Mouse (Mus musculus): ENCODE measurements around the gene Ano7.
A peak's percentile ranks its signal among the peaks of the same experiment; 100 is the strongest.
"Not testable (repeated sequence)": the region's sequence is repeated elsewhere in the genome, so short reads cannot be mapped to it uniquely, and the experiment has no call there.

The Ano7 gene

DNA sequence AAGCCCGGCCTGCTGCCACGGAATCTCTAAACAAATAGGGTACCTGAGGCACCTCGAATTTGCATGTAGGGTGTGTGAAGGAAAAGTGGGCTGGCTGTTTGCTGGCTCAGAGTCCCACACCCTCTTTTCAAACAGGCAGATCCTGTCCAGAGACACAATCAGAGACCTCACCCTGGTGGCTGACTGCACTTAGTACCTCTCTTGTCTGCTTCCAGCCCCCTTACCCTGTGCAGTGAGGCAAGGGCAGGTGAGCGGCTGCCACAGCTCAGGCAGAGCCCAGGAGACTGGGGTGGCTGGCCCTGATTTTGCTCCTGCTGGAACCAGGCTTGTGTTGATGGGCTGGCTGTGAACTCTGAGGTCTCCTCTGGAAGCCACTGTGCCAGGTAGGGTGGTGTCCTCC lies at the start of gene Ano7:
Ano7 (plus strand) TSS at position 266 of the 400 bp plus-strand sequence.
- DNase-seq: no peak

DNA sequence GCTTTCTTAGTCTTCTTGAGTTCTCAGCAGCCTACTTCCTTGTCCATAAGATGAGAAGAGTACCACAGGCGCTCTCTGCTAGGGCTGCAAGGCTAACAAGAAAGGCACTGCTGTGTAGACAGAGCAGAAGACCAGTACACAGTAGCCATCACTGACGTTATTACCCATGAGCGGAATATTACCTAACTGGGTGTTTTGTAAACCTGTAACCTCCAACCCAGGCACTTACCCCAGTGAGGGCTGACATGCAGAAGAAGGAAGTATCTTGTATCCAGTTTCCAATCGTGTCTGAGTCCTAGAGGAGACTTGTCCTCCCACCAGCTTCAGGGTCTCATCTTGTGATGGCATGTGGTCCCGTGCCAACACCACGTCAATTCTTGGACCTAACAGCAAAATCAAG lies 49.8 kb upstream of the Ano7 start:
- no peak for DNase-seq

DNA sequence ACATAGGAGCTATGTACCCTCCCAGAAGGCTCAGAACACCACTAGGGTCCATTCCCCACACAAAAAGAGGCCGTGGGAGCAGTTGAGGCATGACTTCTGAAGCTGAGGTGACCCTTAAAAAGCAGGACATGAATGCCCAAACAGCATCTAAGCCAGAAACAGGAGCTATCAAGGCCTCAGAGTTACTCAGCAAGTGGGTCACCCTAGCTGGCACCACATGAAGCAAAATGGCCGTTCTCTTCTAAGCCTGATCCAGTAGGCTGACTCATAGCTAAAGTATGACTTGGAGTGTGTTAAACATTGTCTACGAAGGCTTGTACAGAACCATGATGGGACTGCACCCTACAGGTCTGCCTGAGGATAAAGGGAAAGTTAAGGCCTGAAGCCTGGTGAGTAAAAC lies 47.3 kb upstream of the Ano7 start:
- DNase-seq: no peak

DNA sequence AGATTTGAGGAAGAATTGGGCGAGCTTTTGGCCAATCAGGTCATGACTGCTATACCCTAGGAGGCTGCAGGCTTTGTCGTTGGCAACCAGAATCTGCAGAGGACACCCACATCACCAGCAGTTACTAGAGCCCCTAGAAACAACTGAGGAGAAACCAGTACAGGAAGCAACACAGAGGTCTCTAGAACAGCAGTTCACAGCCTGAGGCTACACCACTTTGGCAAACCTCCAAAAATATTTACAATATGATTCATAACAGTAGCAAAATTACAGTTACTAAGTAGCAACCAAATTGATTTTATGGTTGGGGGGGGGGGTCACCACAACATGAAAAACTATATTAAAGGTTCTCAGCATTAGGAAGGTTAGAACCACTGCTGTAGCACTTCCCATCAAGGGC lies 39.1 kb upstream of the Ano7 start:
- DNase-seq: no peak

DNA sequence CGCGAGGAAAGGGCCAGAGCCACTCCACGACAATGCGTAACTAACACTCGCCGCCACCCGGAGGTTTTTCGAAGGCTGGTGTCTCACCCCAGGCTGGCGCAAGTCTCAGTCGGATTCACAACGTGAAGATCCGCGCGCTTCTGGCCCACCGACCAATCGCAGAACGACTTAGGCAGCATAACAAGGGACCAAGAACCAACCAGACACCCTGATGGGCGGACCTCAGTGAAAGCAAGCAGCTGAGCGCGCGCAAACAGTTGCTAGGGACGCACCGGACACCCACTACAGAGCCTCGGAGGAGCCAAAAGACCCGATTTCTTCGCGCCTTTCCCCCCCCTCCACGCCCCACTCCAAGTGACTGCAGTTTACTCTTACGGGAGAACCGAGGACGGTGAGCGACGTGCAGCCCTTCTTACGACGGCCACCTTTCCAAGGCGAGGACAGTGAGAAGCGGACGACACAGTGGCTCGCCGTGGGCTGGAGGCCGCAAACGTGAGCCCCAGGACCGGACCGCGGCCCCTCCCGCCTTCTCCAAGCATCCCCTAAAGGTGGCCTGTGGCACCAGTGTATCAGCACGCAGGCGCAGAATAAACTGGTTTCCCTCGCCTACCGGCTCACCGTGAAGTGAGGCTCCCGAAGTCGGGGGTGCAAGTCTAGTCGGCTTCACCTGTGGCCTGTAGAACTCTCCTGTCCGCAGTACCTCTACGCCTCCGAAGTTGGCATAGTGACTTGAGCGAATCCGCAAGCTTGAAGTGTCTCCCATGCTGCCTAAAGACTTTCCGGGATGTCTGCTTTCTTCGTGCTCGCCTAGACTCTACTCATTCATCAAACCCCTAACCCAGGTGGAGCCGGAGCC lies 30.9 kb upstream of the Ano7 start, which contains the start of the genes Ppp1r7 and Pask:
Ppp1r7 (plus strand) TSS at position 207 of the 856 bp plus-strand sequence.
Pask (minus strand) TSS at position 835 of the 856 bp plus-strand sequence.
- DNase-seq: peak; percentile 90

DNA sequence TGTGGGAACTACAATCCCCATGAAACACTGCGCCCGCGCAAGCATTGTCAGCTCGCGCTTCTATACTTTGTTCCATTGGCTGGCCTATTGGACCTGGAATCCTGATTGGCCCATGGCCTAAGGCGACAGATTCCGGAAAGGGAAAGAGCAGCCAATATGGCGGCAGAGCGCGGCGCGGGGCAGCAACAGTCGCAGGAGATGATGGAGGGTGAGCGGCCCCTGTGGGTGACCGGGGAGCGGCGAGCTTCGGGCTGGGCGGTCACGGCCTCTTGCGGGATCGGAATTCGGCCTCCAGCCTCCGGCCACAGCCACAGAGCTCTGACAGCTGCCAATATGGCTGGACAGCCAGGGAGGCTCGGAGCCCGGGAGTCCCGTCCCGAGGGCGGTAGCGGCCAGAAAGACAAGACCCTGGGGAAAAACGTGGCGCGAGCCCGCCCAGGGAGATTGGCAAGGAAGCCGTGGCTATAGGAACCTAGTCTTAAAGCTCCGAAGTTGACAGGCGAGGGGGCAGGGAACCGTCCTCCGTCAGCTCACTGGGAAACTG lies 30.2 kb upstream of the Ano7 start:
- peak; percentile 91 for DNase-seq

DNA sequence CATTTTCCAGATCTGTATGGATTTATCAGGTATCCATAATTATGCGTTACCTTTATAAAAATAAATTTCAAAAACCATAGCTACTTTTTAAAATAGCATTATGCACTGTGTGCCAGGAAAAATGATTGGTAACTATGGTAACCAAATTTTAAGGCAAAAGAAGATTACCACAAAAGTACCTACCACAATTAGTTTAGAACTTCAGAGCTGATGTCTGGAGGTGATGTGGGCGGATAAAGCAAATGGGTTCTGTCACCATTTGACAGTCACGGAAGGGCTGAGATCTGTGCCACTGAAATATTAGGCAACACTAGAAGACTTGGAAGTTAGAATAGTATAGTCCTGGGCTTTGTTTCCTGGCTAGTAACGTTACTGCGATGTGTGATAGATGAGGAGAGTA lies 26.6 kb upstream of the Ano7 start:
- DNase-seq: no peak

DNA sequence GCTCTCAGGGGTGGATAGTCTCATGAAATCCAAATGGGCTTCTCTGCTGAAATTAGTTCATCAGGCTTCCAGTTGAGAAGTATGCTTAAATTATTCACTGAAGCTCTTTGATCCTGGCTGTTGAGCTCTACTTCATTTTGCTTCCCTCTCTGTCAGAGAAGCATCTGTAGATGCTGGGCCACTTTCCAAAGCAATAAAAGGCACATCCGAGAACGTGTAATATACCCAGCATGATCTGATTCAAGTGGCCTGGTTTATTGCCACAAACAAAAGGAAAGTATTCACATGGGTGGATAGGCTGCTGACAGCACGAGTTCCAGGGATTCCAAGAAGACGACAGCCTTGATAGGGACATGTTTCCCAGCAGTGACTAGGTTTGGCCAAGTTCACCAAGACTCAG lies 24.0 kb upstream of the Ano7 start:
- no peak for DNase-seq

DNA sequence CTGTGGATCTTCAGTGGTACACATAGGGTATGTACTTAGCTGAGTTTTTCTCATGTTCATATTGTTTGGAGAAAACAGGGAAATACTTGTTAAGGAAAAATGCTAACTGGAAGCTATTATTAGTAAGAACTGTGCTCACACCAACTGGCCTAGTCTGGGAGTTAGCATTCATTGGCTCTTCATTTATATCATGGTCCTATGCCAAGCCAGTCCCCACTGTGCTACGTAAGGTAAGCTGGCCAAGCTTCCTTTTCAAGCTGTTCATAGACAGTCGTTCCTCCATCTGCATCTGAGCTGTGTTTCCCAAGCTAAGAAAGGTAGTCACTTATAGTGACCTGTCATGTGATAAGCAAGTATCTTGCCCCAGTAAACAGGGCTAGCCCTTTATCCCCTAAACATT lies 21.0 kb upstream of the Ano7 start:
- peak; percentile 42 for DNase-seq

DNA sequence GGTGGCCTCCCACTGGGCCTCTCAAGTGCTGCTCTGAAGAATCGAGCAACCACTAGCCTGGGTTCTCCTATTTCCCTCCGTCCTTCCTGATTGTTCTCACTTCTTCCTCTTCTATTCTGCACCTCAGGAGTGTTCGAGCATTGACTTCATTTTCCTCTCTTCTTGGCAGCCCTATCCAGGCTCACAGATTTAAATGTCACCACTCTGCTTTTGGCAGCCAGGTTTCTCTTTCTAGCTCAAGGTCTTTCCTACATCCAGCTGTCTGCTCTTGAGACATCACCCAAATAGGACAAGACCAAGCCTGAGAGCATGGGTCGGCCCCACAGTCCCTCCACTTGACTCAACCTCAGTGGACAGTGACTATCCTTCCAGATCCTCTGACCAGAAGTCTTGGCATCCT lies 11.1 kb upstream of the Ano7 start:
- no peak for DNase-seq

DNA sequence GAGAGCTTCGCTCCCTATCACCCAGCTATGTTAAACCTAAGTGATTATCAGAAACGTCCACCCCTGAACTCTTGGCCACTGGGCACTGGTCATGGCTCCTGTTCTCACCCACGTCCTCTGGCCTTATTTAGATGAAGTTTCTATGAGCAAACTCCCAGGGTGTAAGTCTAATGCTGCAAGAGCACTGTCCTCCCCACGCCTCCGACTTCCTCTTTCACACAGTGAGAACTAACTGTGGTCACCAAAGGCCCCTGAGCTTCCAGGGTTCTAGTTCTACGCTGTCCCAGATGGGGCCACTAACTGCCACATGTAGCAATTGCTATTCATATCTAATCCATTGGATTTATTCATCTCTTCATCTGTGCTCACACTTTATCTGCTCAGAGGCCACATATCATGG lies 8.1 kb upstream of the Ano7 start:
- DNase-seq: no peak

DNA sequence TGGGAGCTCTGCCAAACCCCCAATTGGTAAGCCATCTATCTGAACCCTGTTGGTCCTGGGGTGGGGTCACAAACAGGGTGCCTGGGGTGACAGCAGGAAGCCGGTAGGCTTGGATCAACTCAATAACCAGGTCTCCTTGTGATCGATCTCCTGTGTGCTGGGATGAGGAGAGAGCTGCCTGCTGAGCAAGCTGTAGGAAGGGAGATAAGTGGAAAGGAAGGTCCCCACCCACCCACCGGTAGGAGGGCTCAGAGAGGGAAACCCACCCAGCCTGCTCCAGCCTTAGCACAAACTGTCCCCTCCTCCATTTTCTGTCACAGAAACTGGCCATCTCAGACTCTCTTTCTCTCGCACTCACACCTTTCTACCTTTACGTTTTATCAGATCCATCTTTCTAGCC lies 3.6 kb downstream of the Ano7 start:
- no peak for DNase-seq

DNA sequence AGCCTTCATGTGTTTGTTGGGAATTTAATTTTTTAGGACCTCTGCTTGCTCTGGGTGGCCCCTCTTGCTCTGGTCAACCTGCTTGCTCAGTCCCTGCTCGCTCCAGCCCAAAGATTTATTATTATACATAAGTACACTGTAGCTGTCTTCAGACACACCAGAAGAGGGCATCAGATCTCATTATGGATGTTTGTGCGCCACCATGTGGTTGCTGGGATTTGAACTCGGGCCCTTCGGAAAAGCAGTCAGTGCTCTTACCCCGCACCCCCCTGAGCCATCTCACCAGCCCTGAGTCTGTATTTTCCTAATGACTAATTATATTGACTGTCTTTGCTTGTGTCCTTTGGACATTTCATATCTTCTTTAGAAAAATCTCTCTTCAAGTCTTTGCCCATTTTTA lies 5.4 kb downstream of the Ano7 start:
- no peak for DNase-seq

DNA sequence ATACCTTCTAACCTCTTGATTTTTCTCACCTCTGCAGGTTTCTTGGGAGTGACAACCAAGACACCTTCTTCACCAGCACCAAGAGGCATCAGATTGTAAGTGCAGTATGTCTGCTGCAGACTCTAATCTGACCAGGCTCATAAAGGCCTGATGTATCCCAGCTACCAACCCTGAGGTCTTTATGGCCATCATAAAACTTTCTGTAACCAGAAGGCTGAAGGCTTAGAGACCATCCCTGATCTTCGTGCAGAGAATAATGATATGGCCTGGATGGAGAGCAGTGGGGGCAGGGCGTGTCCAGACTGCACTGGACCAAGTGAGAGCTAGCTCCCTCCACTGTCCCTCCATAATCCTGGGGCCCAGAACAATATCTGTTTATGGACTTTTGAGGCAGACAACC lies 13.5 kb downstream of the Ano7 start:
- DNase-seq: no peak

DNA sequence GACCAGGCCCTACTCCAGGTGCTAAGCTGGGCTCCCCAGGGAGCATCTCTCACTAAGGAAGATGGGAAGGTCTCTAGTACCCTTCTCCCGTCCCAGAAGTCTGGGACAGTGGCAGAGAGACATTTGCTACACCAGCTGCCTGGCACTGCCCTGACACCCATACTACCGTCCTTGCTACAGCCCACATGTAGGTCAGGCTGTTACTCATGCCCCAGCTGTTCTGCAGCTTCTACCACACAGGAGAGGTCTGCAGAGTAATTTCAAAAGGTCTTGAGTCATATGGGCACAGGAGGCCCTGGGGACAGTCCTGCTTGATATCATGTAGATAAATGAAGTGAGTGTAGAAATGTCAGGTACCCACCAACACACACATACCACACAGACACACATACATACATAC lies 15.2 kb downstream of the Ano7 start:
- DNase-seq: no peak

DNA sequence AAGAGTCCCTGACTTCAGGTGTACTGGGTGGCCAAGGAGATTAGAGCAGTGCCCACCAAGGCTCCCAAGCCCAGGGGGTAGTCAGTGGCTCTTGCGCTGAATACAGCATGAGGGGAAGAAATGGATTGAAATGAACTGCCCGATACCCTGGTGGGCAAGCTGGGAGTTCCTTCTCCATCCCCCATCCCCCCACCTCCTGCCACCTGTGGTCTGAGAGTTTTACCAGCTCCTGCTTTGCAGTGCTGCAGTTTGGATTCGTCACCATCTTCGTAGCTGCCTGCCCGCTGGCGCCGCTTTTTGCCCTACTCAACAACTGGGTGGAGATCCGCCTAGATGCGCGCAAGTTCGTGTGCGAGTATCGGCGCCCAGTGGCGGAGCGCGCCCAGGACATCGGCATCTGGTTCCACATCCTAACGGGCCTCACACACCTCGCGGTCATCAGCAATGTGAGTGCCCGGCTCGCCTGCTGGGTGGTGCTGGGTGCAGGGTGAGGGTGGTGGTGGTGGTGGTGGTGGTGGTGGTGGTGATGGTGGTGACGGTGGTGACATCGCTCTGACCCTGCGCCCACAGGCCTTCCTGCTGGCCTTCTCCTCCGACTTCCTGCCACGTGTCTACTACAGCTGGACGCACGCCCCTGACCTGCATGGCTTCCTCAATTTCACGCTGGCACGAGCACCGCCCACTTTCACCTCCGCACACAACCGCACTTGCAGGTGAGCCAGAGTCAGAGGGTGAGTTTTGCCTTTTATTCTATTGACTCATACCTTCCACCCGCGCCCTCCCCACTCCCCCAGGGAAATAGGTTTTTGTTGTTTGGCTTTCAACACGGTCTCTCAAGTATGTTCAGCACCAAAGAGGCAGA lies 27.7 kb downstream of the Ano7 start:
- DNase-seq: no peak

DNA sequence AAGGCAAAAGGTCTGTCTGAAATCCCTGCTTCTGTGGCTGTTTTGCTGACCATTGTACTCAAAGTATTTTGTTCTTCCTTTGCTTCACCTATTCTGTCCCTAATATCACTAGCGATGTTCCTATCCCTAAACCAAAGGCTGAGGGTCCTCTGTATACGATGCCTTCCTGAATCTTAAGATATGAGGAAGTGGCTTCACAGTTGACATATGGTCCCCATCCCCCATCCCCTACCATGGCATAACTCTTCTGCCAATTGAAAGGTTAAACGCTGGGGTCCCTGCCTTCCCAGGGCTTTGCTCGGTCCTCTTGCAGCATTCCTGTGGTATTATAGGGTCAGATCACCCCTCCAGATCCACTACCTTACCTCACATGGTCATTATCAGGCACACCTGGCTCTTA lies 29.7 kb downstream of the Ano7 start:
- no peak for DNase-seq

DNA sequence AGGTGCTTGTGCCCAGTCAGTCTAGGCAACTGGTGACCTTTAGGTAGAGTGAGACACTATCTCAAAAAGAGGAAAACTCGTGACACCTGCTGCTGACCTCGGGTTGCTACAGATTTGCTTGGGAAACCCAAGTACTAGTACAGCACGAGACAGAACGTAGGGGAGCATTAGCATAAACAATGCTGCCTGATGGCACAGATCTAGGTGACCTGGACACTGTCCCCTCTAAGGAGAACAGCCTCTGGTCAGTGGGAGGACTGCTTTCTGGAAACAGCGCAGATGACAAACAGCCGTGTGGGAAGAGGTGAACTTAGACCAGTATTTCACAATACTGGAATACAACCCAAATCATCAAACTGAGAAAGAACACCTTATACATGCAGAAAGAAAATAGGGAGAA lies 58.4 kb downstream of the Ano7 start:
- no peak for DNase-seq

DNA sequence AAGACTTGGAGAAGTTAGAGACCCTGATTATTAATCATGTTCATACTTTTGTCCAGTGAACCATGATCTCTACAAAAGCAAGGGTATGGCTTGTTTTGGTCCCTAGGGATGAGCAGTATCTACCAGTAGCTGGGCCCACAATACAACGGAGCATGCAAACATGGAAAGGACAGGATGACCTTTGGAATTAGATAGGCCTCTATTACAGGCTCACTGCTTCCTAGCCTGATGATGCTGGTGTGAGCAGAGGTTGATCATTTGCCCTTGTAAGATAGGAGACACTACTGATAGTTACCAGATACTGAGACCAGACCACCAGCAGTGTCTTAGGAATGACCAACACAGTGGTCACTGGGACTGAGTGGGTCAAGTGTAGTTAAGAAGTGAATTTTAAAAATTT lies 65.6 kb downstream of the Ano7 start:
- no peak for DNase-seq

DNA sequence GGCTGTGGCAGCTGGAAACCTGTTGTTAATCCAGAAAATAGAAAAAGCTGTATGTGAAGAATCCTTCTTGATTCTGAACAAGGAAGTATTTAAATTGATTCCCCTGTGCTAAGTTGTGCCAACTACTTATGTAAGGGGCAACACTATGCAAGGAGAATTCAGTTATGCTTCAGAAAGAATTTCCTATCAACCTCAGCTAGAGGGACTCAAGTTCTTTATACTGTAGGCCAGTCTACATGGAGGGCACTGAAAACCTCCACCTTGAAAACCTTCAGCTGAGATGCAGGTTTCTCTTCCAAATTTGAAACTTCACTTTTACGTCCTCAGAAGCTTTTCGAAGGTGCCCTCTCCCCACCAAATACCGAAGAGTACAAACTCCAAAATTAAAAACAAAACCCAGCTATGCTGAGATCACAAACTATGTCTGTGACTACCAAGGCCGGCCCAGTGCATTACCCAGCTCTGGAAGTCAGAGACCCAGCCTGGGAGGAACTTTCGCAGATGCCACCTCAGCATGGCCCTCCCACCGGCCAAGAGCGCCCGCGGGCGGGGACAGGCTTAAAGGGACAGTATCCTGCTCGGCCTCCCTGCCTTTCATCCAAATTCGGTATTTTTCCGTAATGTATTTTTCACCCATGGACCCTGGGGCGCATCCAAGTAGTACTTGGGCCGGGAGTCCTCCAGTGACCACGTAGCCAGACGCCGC lies 70.8 kb downstream of the Ano7 start:
- DNase-seq: peak; percentile 73

DNA sequence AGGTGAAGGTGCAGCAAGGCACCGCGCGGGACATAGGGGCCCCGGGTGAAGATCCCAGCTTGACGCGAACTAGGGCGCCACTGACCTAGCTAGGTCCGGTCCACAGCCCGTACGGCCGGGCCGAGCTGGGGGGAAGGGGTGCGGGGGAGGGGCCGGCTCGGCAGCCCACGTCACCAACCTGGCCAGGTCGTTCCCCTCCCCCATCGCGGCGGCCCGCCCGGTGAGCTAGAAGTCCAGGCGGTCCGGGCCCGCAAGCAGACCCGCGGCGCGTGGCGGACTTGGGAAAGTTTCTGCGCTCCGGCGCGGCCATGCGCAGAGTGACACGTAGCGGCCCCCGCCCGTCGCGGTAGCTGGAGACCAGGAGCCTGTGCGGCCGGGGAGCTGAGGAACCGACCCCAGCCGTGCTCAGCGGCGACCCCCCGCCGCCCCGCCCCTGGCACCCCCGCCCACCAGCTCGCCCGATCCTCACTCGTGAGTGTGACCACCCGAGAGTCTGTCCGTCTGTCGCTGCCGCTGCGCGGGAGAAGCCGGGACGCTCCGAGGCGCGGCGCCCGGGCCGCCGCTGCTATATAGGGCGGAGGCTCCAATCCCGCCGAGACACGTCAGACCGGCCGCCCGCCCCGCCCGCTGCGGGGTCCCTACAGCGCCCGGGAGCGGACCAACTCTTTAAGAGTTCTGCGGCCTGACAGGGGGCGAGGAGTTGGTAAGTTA lies 71.5 kb downstream of the Ano7 start:
- DNase-seq: no peak

DNA sequence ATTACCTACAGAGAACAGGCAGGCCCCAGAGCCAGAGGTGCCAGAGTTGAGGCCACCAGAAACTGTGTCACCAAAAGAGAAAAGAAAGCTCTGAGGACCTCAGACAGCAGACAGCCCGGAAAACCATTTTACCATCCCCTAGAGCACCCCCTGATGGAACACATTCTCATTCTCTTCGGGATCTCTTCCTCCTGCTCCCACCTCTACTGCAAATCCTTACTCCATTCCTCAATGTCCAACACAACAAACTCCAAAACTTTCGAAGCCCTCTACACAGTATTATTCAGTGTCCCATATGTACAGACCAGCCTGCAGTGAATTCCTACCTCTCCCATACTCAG lies 72.1 kb downstream of the Ano7 start:
- peak; percentile 46 for DNase-seq

DNA sequence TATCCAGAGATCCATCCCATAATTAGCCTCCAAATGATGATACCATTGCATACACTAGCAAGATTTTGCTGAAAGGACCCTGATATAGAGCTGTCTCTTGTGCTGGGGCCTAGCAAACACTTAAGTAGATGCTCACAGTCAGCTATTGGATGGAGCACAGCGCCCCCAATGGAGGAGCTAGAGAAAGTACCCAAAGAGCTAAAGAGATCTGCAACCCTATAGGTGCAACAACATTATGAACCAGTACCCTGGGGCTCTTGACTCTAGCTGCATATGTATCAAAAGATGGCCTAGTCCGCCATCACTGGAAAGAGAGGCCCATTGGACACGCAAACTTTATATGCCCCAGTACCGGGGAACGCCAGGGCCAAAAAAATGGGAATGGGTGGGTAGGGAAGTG lies 76.4 kb downstream of the Ano7 start:
- DNase-seq: not testable (repeated sequence)
